Mouse (Mus musculus): ENCODE measurements around the gene Hoxd10.

- TF ChIP-seq POLR2A (IDR thresholded peaks at IDR 0.05; ENCODE audit: insufficient read depth, low read depth, low read length): no peak
- TF ChIP-seq CTCF (IDR thresholded peaks at IDR 0.05; ENCODE audit: insufficient read depth, low read depth, low read length): no peak
Observed at GRCm38 (mm10) chr2:74707599-74707998, 15.9 kb downstream of the Hoxd10 start.
